Mouse (Mus musculus) thymus, adult 2 months (tissue): Measurements from ENCODE around the gene Nrxn2. TPM values are rescaled to one million over a fixed set of nuclear protein-coding genes. Genes with fewer than 3 reads are reported as not detected.

Experiments used
- DNase-seq: peaks from one replicate; pipeline ENCODE4 v3.0.0; 2021
- H3K27ac ChIP-seq: fragments of 200-500 bp; 2 replicates; pipeline ENCODE4 v1.5.1; 2012; ENCODE audit warnings: low read length, control low read depth; ENCODE audit not compliant: control insufficient read depth, insufficient read depth
- H3K27me3 ChIP-seq: fragments of 200-500 bp; 2 replicates; pipeline ENCODE4 v1.6.1; 2012; ENCODE audit warnings: mild to moderate bottlenecking, low read length, moderate library complexity, mixed read lengths; ENCODE audit not compliant: control insufficient read depth, insufficient read depth
- H3K36me3 ChIP-seq: fragments of 200-500 bp; 2 replicates; pipeline ENCODE4 v1.6.1; 2012; ENCODE audit warnings: mild to moderate bottlenecking, low read length, moderate library complexity; ENCODE audit not compliant: control insufficient read depth, insufficient read depth
- H3K4me1 ChIP-seq: fragments of 200-500 bp; replicated peaks from 2 replicates; pipeline ENCODE4 v1.6.1; 2012; ENCODE audit warnings: low read length; ENCODE audit not compliant: control insufficient read depth, insufficient read depth
- H3K4me3 ChIP-seq: fragments of 200-500 bp; 2 replicates; pipeline ENCODE4 v1.5.1; 2012; ENCODE audit warnings: mild to moderate bottlenecking, low read length, control low read depth, moderate library complexity; ENCODE audit not compliant: control insufficient read depth, insufficient read depth
- CTCF ChIP-seq: fragments of 200-500 bp; IDR thresholded peaks from 2 replicates; pipeline ENCODE4 v1.5.1; 2012; ENCODE audit warnings: mild to moderate bottlenecking, control low read depth, low read length, moderate library complexity, borderline replicate concordance; ENCODE audit not compliant: control insufficient read depth, poor library complexity, insufficient read depth; ENCODE audit errors: extremely low read depth
- POLR2A ChIP-seq: fragments of 200-500 bp; IDR thresholded peaks from 2 replicates; pipeline ENCODE4 v1.6.1; 2012; ENCODE audit warnings: mild to moderate bottlenecking, low read length, control low read depth, moderate library complexity; ENCODE audit not compliant: control insufficient read depth, poor library complexity, insufficient read depth; ENCODE audit errors: extremely low read depth
- WGBS: fragments of 180-500 bp; shearing (Covaris S2); methylation state at CpG from one replicate; pipeline ENCODE4 v1.1.7; 2018; 5-methylcytosine and 5-hydroxymethylcytosine counted together
- polyA plus RNA-seq: library from polyadenylated mRNA; depleted of rRNA; stranded (reverse); fragments of >200 nt; gene quantifications from 2 replicates; pipeline ENCODE4 v1.2.3, GENCODE M21; 2012

The Nrxn2 gene
- polyA plus RNA-seq, 1 experiment = 1.5 TPM

GRCm38 (mm10) chr19:6389803-6390202, 28.7 kb upstream of the Nrxn2 start:
- TF ChIP-seq POLR2A (no peak), CTCF (no peak)

DNA sequence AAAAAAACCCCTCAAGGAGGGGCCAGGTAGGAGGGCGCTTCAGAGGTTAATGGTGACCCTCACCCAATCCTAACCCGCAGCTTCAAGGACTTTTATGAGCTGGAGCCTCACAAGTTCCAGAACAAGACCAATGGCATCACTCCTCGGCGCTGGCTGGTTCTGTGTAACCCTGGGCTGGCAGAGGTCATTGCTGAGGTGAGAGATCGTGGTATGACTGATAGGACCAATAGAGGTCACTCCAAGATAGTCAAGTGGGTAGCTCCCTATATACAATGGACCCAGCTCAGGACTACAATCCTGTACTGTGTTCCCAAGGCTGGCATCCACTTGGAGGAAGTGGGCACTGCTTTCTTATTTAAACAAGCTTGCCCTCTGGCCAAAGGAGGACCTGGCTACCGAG, 28.3 kb upstream of the Nrxn2 start:
- Histone ChIP-seq H3K36me3 (no peaks in the 10 kb centered on the region), H3K4me3 (no peak overlapping the region), H3K27me3 (no peaks in the 10 kb centered on the region), H3K27ac (no peak overlapping the region), H3K4me1 (peaks cover 18% of the 10 kb centered on the region)
- DNase-seq = no peak
- WGBS = 88% methylated on average over 6 of the region's 6 CpGs
- no peak for TF ChIP-seq CTCF

More at GRCm38 (mm10) chr19:6389803-6390202, 28.7 kb upstream of the Nrxn2 start:
- H3K4me1 ChIP-seq = peaks cover 18% of the 10 kb centered on the region
- H3K4me3 ChIP-seq = peak overlapping the region; percentile 29
- no peaks in the 10 kb centered on the region for H3K36me3 ChIP-seq
- DNase-seq = peak; percentile 69
- 11% methylated on average over 16 of the region's 16 CpGs for WGBS
- H3K27me3 ChIP-seq = no peaks in the 10 kb centered on the region
- H3K27ac ChIP-seq = no peak overlapping the region

GRCm38 (mm10) chr19:6392743-6393393, 25.7 kb upstream of the Nrxn2 start:
- Histone ChIP-seq H3K4me3 (no peak overlapping the region), H3K4me1 (peaks cover 30% of the 10 kb centered on the region), H3K27me3 (no peaks in the 10 kb centered on the region), H3K27ac (no peak overlapping the region), H3K36me3 (no peaks in the 10 kb centered on the region)
- no peak for TF ChIP-seq CTCF
- TF ChIP-seq POLR2A = no peak
- no peak for DNase-seq
- WGBS = 58% methylated on average over 14 of the region's 14 CpGs

DNA sequence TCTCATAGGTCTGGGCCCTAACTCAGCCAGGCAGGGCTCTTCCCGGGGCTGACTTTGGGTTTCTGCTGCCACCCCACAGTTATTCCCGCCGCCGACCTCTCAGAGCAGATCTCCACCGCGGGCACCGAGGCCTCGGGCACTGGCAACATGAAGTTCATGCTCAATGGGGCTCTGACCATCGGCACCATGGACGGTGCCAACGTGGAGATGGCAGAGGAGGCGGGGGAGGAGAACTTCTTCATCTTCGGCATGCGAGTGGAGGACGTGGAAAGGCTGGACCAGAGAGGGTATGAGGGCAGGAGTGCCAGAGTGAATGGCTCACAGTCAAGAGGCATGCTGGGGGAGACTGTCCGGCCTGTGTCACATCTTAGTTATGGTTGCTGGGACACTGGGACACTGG, 24.9 kb upstream of the Nrxn2 start:
- no peak overlapping the region for H3K27ac ChIP-seq
- no peaks in the 10 kb centered on the region for H3K36me3 ChIP-seq
- H3K4me1 ChIP-seq = peaks cover 31% of the 10 kb centered on the region
- no peaks in the 10 kb centered on the region for H3K27me3 ChIP-seq
- H3K4me3 ChIP-seq = no peak overlapping the region
- DNase-seq = no peak
- WGBS = 94% methylated on average over 16 of the region's 16 CpGs
- TF ChIP-seq CTCF = no peak
- no peak for TF ChIP-seq POLR2A

- WGBS = 99% methylated on average over 5 of the region's 5 CpGs
- TF ChIP-seq POLR2A (no peak), CTCF (no peak)
- H3K4me1 ChIP-seq = peaks cover 26% of the 10 kb centered on the region
Measured at GRCm38 (mm10) chr19:6396237-6396636, 22.3 kb upstream of the Nrxn2 start.

GRCm38 (mm10) chr19:6397582-6398249, 20.8 kb upstream of the Nrxn2 start:
- TF ChIP-seq CTCF = no peak
- no peak for TF ChIP-seq POLR2A
- 81% methylated on average over 22 of the region's 22 CpGs for WGBS
- no peaks in the 10 kb centered on the region for H3K36me3 ChIP-seq
- H3K4me1 ChIP-seq = peaks cover 36% of the 10 kb centered on the region
- H3K27me3 ChIP-seq = no peaks in the 10 kb centered on the region
- peak overlapping the region; percentile 84 for H3K27ac ChIP-seq
- DNase-seq = no peak
- H3K4me3 ChIP-seq = peak overlapping the region; percentile 25

More at GRCm38 (mm10) chr19:6396237-6396636, 22.3 kb upstream of the Nrxn2 start:
- no peak overlapping the region for H3K27ac ChIP-seq
- no peak overlapping the region for H3K4me3 ChIP-seq
- H3K27me3 ChIP-seq = no peaks in the 10 kb centered on the region
- DNase-seq = no peak
- H3K36me3 ChIP-seq = no peaks in the 10 kb centered on the region
